Mouse (Mus musculus) MEL (cell line): ENCODE results near the gene B3gnt6. TPM values are rescaled to one million over a fixed set of nuclear protein-coding genes. Genes with fewer than 3 reads are reported as not detected.

Experiments
- DNase-seq: peaks from one replicate; pipeline ENCODE4 v3.0.0; 2011; ENCODE audit warnings: low read depth, low spot score
- H3K27ac ChIP-seq: 2 replicates; pipeline ENCODE4 v1.5.1; 2012; ENCODE audit warnings: low read depth, mild to moderate bottlenecking, control low read depth, low read length, moderate library complexity; ENCODE audit not compliant: control insufficient read depth
- H3K27me3 ChIP-seq, 2 experiments: fragments of 150-350 bp in 1 of 2; sonication (generic) in 1 of 2; 2 replicates each; pipeline ENCODE4 v1.6.1; 2012; ENCODE audit warnings: low read length in 2 of 2, mild to moderate bottlenecking in 2 of 2, improper control_type of control experiment in 1 of 2, moderate library complexity in 1 of 2; ENCODE audit not compliant: insufficient read depth in 2 of 2, control insufficient read depth in 1 of 2
- H3K36me3 ChIP-seq, 2 experiments: 2 replicates each; pipeline ENCODE4 v1.6.1; 2012 to 2014; ENCODE audit warnings: low read length in 2 of 2, improper control_type of control experiment in 1 of 2, inconsistent platforms in 1 of 2, mild to moderate bottlenecking in 1 of 2; ENCODE audit not compliant: insufficient read depth in 2 of 2, control insufficient read depth in 1 of 2
- H3K4me1 ChIP-seq, 2 experiments: fragments of 150-350 bp in 1 of 2; sonication (generic) in 1 of 2; 2 replicates each; pipeline ENCODE4 v1.6.1; 2012; ENCODE audit warnings: low read length in 2 of 2, improper control_type of control experiment in 1 of 2, mild to moderate bottlenecking in 1 of 2; ENCODE audit not compliant: insufficient read depth in 2 of 2, control insufficient read depth in 1 of 2
- H3K4me3 ChIP-seq, 2 experiments: fragments of 150-350 bp in 1 of 2; sonication (generic) in 1 of 2; 2 replicates each; pipeline ENCODE4 v1.5.1; 2012; ENCODE audit warnings: low read depth in 2 of 2, low read length in 2 of 2, mild to moderate bottlenecking in 2 of 2, moderate library complexity in 2 of 2, control low read depth in 1 of 2, improper control_type of control experiment in 1 of 2; ENCODE audit not compliant: control insufficient read depth in 1 of 2, insufficient read depth in 1 of 2
- H3K79me2 ChIP-seq: 2 replicates; pipeline ENCODE4 v1.6.1; 2012; ENCODE audit warnings: mild to moderate bottlenecking, low read length, moderate library complexity; ENCODE audit not compliant: control insufficient read depth, poor library complexity, insufficient read depth
- H3K9ac ChIP-seq: 2 replicates; pipeline ENCODE4 v1.6.1; 2012; ENCODE audit warnings: low read depth, mild to moderate bottlenecking, control low read depth, low read length, moderate library complexity; ENCODE audit not compliant: control insufficient read depth, poor library complexity, severe bottlenecking
- H3K9me3 ChIP-seq: fragments of 150-350 bp; sonication (generic); replicated peaks from 2 replicates; pipeline ENCODE4 v1.6.1; 2012; ENCODE audit warnings: mild to moderate bottlenecking, low read length, improper control_type of control experiment, moderate library complexity; ENCODE audit not compliant: insufficient read depth
- BHLHE40 ChIP-seq: IDR thresholded peaks from 2 replicates; pipeline ENCODE4 v1.6.1; 2012; ENCODE audit warnings: low read depth, mild to moderate bottlenecking, inconsistent platforms, low read length, improper control_type of control experiment, borderline replicate concordance
- CHD1 ChIP-seq: IDR thresholded peaks from 2 replicates; pipeline ENCODE4 v1.6.1; 2012; ENCODE audit warnings: low read depth, mild to moderate bottlenecking, inconsistent platforms, low read length, improper control_type of control experiment
- CHD2 ChIP-seq: IDR thresholded peaks from 2 replicates; pipeline ENCODE4 v1.6.1; 2011; ENCODE audit warnings: low read length, improper control_type of control experiment
- CTCF ChIP-seq, 3 experiments: IDR thresholded peaks in 2 of 3; conservative IDR thresholded peaks in 1 of 3; 2 replicates each; pipeline ENCODE4 v1.5.1; 2011 to 2012; ENCODE audit warnings: low read length in 3 of 3, low read depth in 2 of 3, mild to moderate bottlenecking in 2 of 3, improper control_type of control experiment in 1 of 3, inconsistent platforms in 1 of 3, mixed read lengths in 1 of 3, moderate library complexity in 1 of 3; ENCODE audit not compliant: control insufficient read depth in 1 of 3, insufficient read depth in 1 of 3, poor library complexity in 1 of 3, severe bottlenecking in 1 of 3
- E2F4 ChIP-seq: IDR thresholded peaks from 2 replicates; pipeline ENCODE4 v1.6.1; 2011; ENCODE audit warnings: low read depth, low read length, improper control_type of control experiment, borderline replicate concordance
- ELF1 ChIP-seq: IDR thresholded peaks from 2 replicates; pipeline ENCODE4 v1.6.1; 2014; ENCODE audit warnings: low read depth, mild to moderate bottlenecking, inconsistent platforms, low read length, improper control_type of control experiment, moderate library complexity
- EP300 ChIP-seq, 2 experiments: IDR thresholded peaks; 2 replicates each; pipeline ENCODE4 v1.6.1; 2011; ENCODE audit warnings: improper control_type of control experiment in 2 of 2, low read length in 2 of 2, low read depth in 1 of 2, mild to moderate bottlenecking in 1 of 2
- ETS1 ChIP-seq: IDR thresholded peaks from 2 replicates; pipeline ENCODE4 v1.6.1; 2012; ENCODE audit warnings: low read depth, mild to moderate bottlenecking, inconsistent platforms, low read length, improper control_type of control experiment, moderate library complexity
- GABPA ChIP-seq: IDR thresholded peaks from 2 replicates; pipeline ENCODE4 v1.6.1; 2012; ENCODE audit warnings: low read depth, mild to moderate bottlenecking, inconsistent platforms, low read length, improper control_type of control experiment, moderate library complexity
- GATA1 ChIP-seq: IDR thresholded peaks from 2 replicates; pipeline ENCODE4 v1.6.1; 2011; ENCODE audit warnings: low read depth, low read length, improper control_type of control experiment
- HCFC1 ChIP-seq: IDR thresholded peaks from 2 replicates; pipeline ENCODE4 v1.6.1; 2012; ENCODE audit warnings: low read depth, mild to moderate bottlenecking, inconsistent platforms, low read length, improper control_type of control experiment, moderate library complexity
- JUND ChIP-seq: IDR thresholded peaks from 2 replicates; pipeline ENCODE4 v1.6.1; 2011; ENCODE audit warnings: low read depth, mild to moderate bottlenecking, improper control_type of control experiment, low read length
- KAT2A ChIP-seq: conservative IDR thresholded peaks from 2 replicates; pipeline ENCODE4 v1.6.1; 2012; ENCODE audit warnings: low read depth, low read length, improper control_type of control experiment, inconsistent platforms
- MEF2A ChIP-seq: IDR thresholded peaks from 2 replicates; pipeline ENCODE4 v1.6.1; 2014; ENCODE audit warnings: low read depth, mild to moderate bottlenecking, inconsistent platforms, low read length, improper control_type of control experiment; ENCODE audit not compliant: poor library complexity, insufficient replicate concordance, severe bottlenecking; ENCODE audit errors: extremely low read depth
- MYB ChIP-seq: IDR thresholded peaks from 2 replicates; pipeline ENCODE4 v1.6.1; 2011; ENCODE audit warnings: mild to moderate bottlenecking, low read depth, low read length, improper control_type of control experiment
- POLR2AphosphoS2 ChIP-seq: IDR thresholded peaks from 2 replicates; pipeline ENCODE4 v1.6.1; 2011; ENCODE audit warnings: low read length, improper control_type of control experiment
- RAD21 ChIP-seq: IDR thresholded peaks from 2 replicates; pipeline ENCODE4 v1.6.1; 2011; ENCODE audit warnings: mild to moderate bottlenecking, low read depth, low read length, improper control_type of control experiment
- RCOR1 ChIP-seq: IDR thresholded peaks from 2 replicates; pipeline ENCODE4 v1.6.1; 2012; ENCODE audit warnings: low read depth, mild to moderate bottlenecking, inconsistent platforms, low read length, improper control_type of control experiment
- SIN3A ChIP-seq: IDR thresholded peaks from 2 replicates; pipeline ENCODE4 v1.6.1; 2012; ENCODE audit warnings: low read length, improper control_type of control experiment, inconsistent platforms
- TAL1 ChIP-seq: IDR thresholded peaks from 2 replicates; pipeline ENCODE4 v1.6.1; 2012; ENCODE audit warnings: mild to moderate bottlenecking, inconsistent platforms, low read length, moderate library complexity, mixed read lengths
- TBP ChIP-seq: IDR thresholded peaks from 2 replicates; pipeline ENCODE4 v1.8.0; 2011; ENCODE audit warnings: low read depth, low read length, improper control_type of control experiment
- UBTF ChIP-seq: IDR thresholded peaks from 2 replicates; pipeline ENCODE4 v1.6.1; 2012; ENCODE audit warnings: low read depth, mild to moderate bottlenecking, inconsistent platforms, low read length, improper control_type of control experiment, moderate library complexity, borderline replicate concordance; ENCODE audit not compliant: insufficient read depth
- USF1 ChIP-seq: IDR thresholded peaks from 2 replicates; pipeline ENCODE4 v1.6.1; 2014; ENCODE audit warnings: low read depth, mild to moderate bottlenecking, inconsistent platforms, low read length, improper control_type of control experiment, moderate library complexity
- USF2 ChIP-seq, 2 experiments: IDR thresholded peaks; 2 replicates each; pipeline ENCODE4 v1.6.1; 2011 to 2012; ENCODE audit warnings: improper control_type of control experiment in 2 of 2, low read length in 2 of 2, borderline replicate concordance in 1 of 2, inconsistent platforms in 1 of 2, low read depth in 1 of 2, mild to moderate bottlenecking in 1 of 2; ENCODE audit not compliant: insufficient read depth in 1 of 2
- ZC3H11A ChIP-seq: IDR thresholded peaks from 2 replicates; pipeline ENCODE4 v1.6.1; 2012; ENCODE audit warnings: low read depth, mild to moderate bottlenecking, inconsistent platforms, low read length, improper control_type of control experiment
- ZKSCAN1 ChIP-seq: IDR thresholded peaks from 2 replicates; pipeline ENCODE4 v1.6.1; 2012; ENCODE audit warnings: low read depth, mild to moderate bottlenecking, inconsistent platforms, low read length, improper control_type of control experiment, moderate library complexity
- ZNF384 ChIP-seq: IDR thresholded peaks from 2 replicates; pipeline ENCODE4 v1.6.1; 2012; ENCODE audit warnings: low read depth, mild to moderate bottlenecking, inconsistent platforms, low read length, improper control_type of control experiment
- polyA plus RNA-seq, 2 experiments: library from polyadenylated mRNA; stranded (reverse) in 1 of 2; unstranded in 1 of 2; fragments of >175 nt in 1 of 2; fragments of >200 nt in 1 of 2; gene quantifications; 2 replicates each; pipeline versions ENCODE4 v1.2.1 to v1.2.4; 2012; ENCODE audit warnings: low replicate concordance in 2 of 2, low read depth in 1 of 2; ENCODE audit not compliant: insufficient read length in 2 of 2, insufficient read depth in 1 of 2, missing spikeins in 1 of 2
- total RNA-seq: library from RNA; depleted of rRNA; stranded (reverse); fragments of 300-350 nt; gene quantifications from 2 replicates; pipeline ENCODE4 v1.2.3, GENCODE M21; 2012

B3gnt6 gene
- total and polyA plus RNA-seq, 3 experiments, result 0.08 to 0.12 TPM; not detected in 1

- TF ChIP-seq TAL1 (no peak), USF2 (IDR thresholded peaks at IDR 0.05; ENCODE audit: borderline replicate concordance in 1 of 2, insufficient read depth in 1 of 2, low read depth in 1 of 2, low read length in 2 of 2) (no peak), ZC3H11A (no peak), ZKSCAN1 (no peak), BHLHE40 (no peak), RAD21 (peak; percentile 3), RCOR1 (no peak), HCFC1 (no peak), E2F4 (no peak), MEF2A (no peak), EP300 (IDR thresholded peaks at IDR 0.05; ENCODE audit: low read depth in 1 of 2, low read length in 2 of 2) (no peak), ETS1 (no peak), CTCF (IDR thresholded peaks at IDR 0.05 in 2 of 3, conservative IDR thresholded peaks at IDR 0.05 in 1 of 3; ENCODE audit: control insufficient read depth in 1 of 3, insufficient read depth in 1 of 3, low read depth in 2 of 3, low read length in 3 of 3, poor library complexity in 1 of 3, severe bottlenecking in 1 of 3) (peak in 2 of 3 experiments; percentile 15 to 18; a peak in 2 of 6 replicates), GABPA (no peak), UBTF (no peak), TBP (no peak)
- no peaks in the 10 kb centered on the region for H3K36me3 ChIP-seq
- peaks cover 0 to under 1% of the 10 kb centered on the region in 2 experiments; a peak in 1 of 4 replicates for H3K4me1 ChIP-seq
- no peaks in the 10 kb centered on the region for H3K9me3 ChIP-seq
- H3K9ac ChIP-seq, result no peak overlapping the region
- no peak for DNase-seq
- H3K4me3 ChIP-seq, result no peak overlapping the region
- H3K27ac ChIP-seq, result no peak overlapping the region
- H3K27me3 ChIP-seq, result no peaks in the 10 kb centered on the region
- H3K79me2 ChIP-seq, result no peaks in the 10 kb centered on the region
Measured at GRCm38 (mm10) chr7:98150525-98150924, 48.8 kb downstream of the B3gnt6 start.

DNA sequence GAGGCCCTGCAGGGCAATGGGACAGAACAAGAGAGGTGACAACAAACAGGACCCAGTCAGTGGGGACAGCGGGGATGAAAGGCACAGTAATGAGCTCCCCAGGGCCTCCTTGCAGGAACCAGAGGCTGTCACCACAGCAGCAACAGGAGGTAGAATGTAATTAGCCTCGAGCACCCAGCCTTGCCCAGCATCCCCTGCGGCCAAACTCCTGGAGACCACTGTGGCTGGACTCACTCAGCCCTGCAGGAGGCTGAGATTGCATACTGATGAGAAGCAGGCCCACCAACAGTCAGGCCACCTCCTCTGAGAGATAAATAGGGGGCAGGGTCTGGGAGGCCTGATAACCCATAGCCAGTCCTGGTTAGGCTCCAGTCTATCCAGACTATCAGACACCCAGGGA lies 49.5 kb downstream of the B3gnt6 start:
- Histone ChIP-seq H3K4me1 (no peaks in the 10 kb centered on the region), H3K27ac (no peak overlapping the region), H3K4me3 (no peak overlapping the region), H3K27me3 (no peaks in the 10 kb centered on the region), H3K79me2 (no peaks in the 10 kb centered on the region), H3K9ac (no peak overlapping the region), H3K9me3 (no peaks in the 10 kb centered on the region), H3K36me3 (no peaks in the 10 kb centered on the region)
- TF ChIP-seq CTCF (IDR thresholded peaks at IDR 0.05 in 2 of 3, conservative IDR thresholded peaks at IDR 0.05 in 1 of 3; ENCODE audit: control insufficient read depth in 1 of 3, insufficient read depth in 1 of 3, low read depth in 2 of 3, low read length in 3 of 3, poor library complexity in 1 of 3, severe bottlenecking in 1 of 3) (no peak), ELF1 (no peak), USF1 (no peak), ZNF384 (no peak), ZC3H11A (no peak), ETS1 (no peak), GABPA (no peak), MYB (no peak), JUND (no peak), POLR2AphosphoS2 (no peak), KAT2A (no peak), GATA1 (no peak), SIN3A (no peak), EP300 (IDR thresholded peaks at IDR 0.05; ENCODE audit: low read depth in 1 of 2, low read length in 2 of 2) (no peak), TAL1 (no peak), UBTF (no peak), CHD2 (no peak), CHD1 (no peak)
- no peak for DNase-seq
